Mouse (Mus musculus) ovary, postnatal 10 days (tissue): ENCODE data around the gene Mettl15.

Experiments used
- DNase-seq: peaks from one replicate; pipeline ENCODE4 v3.0.0; 2022; ENCODE audit warnings: low spot score

Mettl15 gene

GRCm38 (mm10) chr2:109158509-109158908 lies 122.0 kb downstream of the Mettl15 start:
- no peak for DNase-seq

GRCm38 (mm10) chr2:109156131-109156530 lies 124.4 kb downstream of the Mettl15 start:
- DNase-seq: no peak

GRCm38 (mm10) chr2:109153402-109154050 lies 127.0 kb downstream of the Mettl15 start:
- DNase-seq: no peak

- no peak for DNase-seq
Measured at GRCm38 (mm10) chr2:109147292-109147691, 133.3 kb downstream of the Mettl15 start.

GRCm38 (mm10) chr2:109144410-109144809 lies 136.1 kb downstream of the Mettl15 start:
- DNase-seq: no peak

GRCm38 (mm10) chr2:109140330-109140729 lies 140.2 kb downstream of the Mettl15 start:
- DNase-seq: no peak

- no peak for DNase-seq
Measured at GRCm38 (mm10) chr2:109137276-109137675, 143.3 kb downstream of the Mettl15 start.

GRCm38 (mm10) chr2:109130718-109131117 lies 149.8 kb downstream of the Mettl15 start:
- DNase-seq: no peak

GRCm38 (mm10) chr2:109129921-109130320 lies 150.6 kb downstream of the Mettl15 start:
- no peak for DNase-seq

GRCm38 (mm10) chr2:109105773-109106484 lies 174.6 kb downstream of the Mettl15 start:
- DNase-seq: no peak

GRCm38 (mm10) chr2:109049686-109050085 lies 230.9 kb downstream of the Mettl15 start:
- DNase-seq: no peak
